Mouse (Mus musculus): ENCODE measurements around the gene Errfi1.

- TF ChIP-seq CTCF (IDR thresholded peaks at IDR 0.05; ENCODE audit: insufficient read depth, low read depth, low read length) (no peak), POLR2A (IDR thresholded peaks at IDR 0.05; ENCODE audit: insufficient read depth, low read depth, low read length) (no peak)
These were observed 43.3 kb downstream of the Errfi1 start for GRCm38 (mm10) chr4:150896896-150897624.
